7 mouse cellular contexts compared by ENCODE assay signal in genomic region chr11:75653781-75654470, GRCm38 (mm10). TPM values are rescaled to one million over a fixed set of nuclear protein-coding genes. Genes with fewer than 3 reads are reported as not detected.
DNase-seq lines count a peak whose midpoint lies in the region; ATAC-seq lines count a peak whose summit lies in the region.

No protein-coding gene starts in this region.

- DNase-seq in WW6 (ENCODE audit: low read depth, low spot score) = peak; percentile 80
- DNase-seq in cerebellum, adult 8-10 months = peak; percentile 73
- peak; percentile 75 for DNase-seq in forelimb bud, embryonic 11.5 days (ENCODE audit: low read depth, low spot score)
- DNase-seq in hindbrain, embryonic 14.5 days (ENCODE audit: low spot score) = peak; percentile 60
- peak; percentile 87 for DNase-seq in limb, embryonic 11.5 days (ENCODE audit: low spot score)
- DNase-seq in spleen, adult 18-20 months = peak; percentile 81 to 86

- H3K4me3 ChIP-seq in hindbrain, embryonic 14.5 days (replicated peaks; ENCODE audit: low read length) = peak overlapping the region; percentile 43
- peak overlapping the region; percentile 49 for H3K4me3 ChIP-seq in limb, embryonic 11.5 days (ENCODE audit: low read depth, low read length)
- H3K4me3 ChIP-seq in midbrain, embryonic 12.5 days = peak overlapping the region; percentile 52

- peak; percentile 32 for ATAC-seq in hindbrain, embryonic 14.5 days (ENCODE audit: low FRiP score)
- peak; percentile 68 for ATAC-seq in limb, embryonic 11.5 days (ENCODE audit: insufficient number of reproducible peaks, low FRiP score, low TSS enrichment, low read depth)
- peak; percentile 63 for ATAC-seq in midbrain, embryonic 12.5 days (ENCODE audit: low FRiP score, low read depth)

- peak overlapping the region; percentile 52 for H3K9ac ChIP-seq in hindbrain, embryonic 14.5 days
- peak overlapping the region; percentile 45 for H3K9ac ChIP-seq in limb, embryonic 11.5 days (ENCODE audit: low read length)
- peak overlapping the region; percentile 55 for H3K9ac ChIP-seq in midbrain, embryonic 12.5 days (replicated peaks)

- H3K27me3 ChIP-seq in hindbrain, embryonic 14.5 days (ENCODE audit: control insufficient read depth, insufficient read depth, low read length) = peaks cover 37% of the 10 kb centered on the region
- H3K27me3 ChIP-seq in limb, embryonic 11.5 days (ENCODE audit: control insufficient read depth, insufficient read depth, low read length) = peaks cover 21% of the 10 kb centered on the region
- H3K27me3 ChIP-seq in midbrain, embryonic 12.5 days = peaks cover 67% of the 10 kb centered on the region

- H3K9me3 ChIP-seq in hindbrain, embryonic 14.5 days (ENCODE audit: control insufficient read depth, low read length) = no peaks in the 10 kb centered on the region
- H3K9me3 ChIP-seq in limb, embryonic 11.5 days (ENCODE audit: control insufficient read depth, low read length) = no peaks in the 10 kb centered on the region
- no peaks in the 10 kb centered on the region for H3K9me3 ChIP-seq in midbrain, embryonic 12.5 days

- no peak overlapping the region for H3K27ac ChIP-seq in hindbrain, embryonic 14.5 days
- no peak overlapping the region for H3K27ac ChIP-seq in limb, embryonic 11.5 days (replicated peaks; ENCODE audit: low read depth, low read length)
- H3K27ac ChIP-seq in midbrain, embryonic 12.5 days (replicated peaks) = no peak overlapping the region

- WGBS in hindbrain, embryonic 14.5 days = 1% methylated on average over 39 of the region's 45 CpGs
- WGBS in limb, embryonic 11.5 days = under 1% methylated on average over 41 of the region's 45 CpGs
- under 1% methylated on average over 38 of the region's 45 CpGs for WGBS in midbrain, embryonic 12.5 days

- H3K4me2 ChIP-seq in hindbrain, embryonic 14.5 days (replicated peaks) = peak overlapping the region; percentile 73
- H3K4me2 ChIP-seq in limb, embryonic 11.5 days (ENCODE audit: low read depth, severe bottlenecking) = peak overlapping the region; percentile 88
- peak overlapping the region; percentile 81 for H3K4me2 ChIP-seq in midbrain, embryonic 12.5 days (replicated peaks)

- H3K4me1 ChIP-seq in hindbrain, embryonic 14.5 days (replicated peaks; ENCODE audit: control insufficient read depth, insufficient read depth, low read length) = peaks cover 19% of the 10 kb centered on the region; the same call in 1 of the 2 replicates
- H3K4me1 ChIP-seq in limb, embryonic 11.5 days (ENCODE audit: control insufficient read depth, insufficient read depth, low read length) = peaks cover 16% of the 10 kb centered on the region
- H3K4me1 ChIP-seq in midbrain, embryonic 12.5 days = peaks cover 47% of the 10 kb centered on the region

- no peaks in the 10 kb centered on the region for H3K36me3 ChIP-seq in hindbrain, embryonic 14.5 days (replicated peaks; ENCODE audit: control insufficient read depth, insufficient read depth)
- H3K36me3 ChIP-seq in limb, embryonic 11.5 days (ENCODE audit: control insufficient read depth, insufficient read depth, low read length) = no peaks in the 10 kb centered on the region
- no peaks in the 10 kb centered on the region for H3K36me3 ChIP-seq in midbrain, embryonic 12.5 days

RNA-seq across cellular contexts. Expression of gene Myo1c, which starts 3.6 kb away (rescaled TPM):
- 8.7 and 10.4 TPM in 2 replicates for polyA plus RNA-seq in hindbrain, embryonic 14.5 days (2014; fragmentation: Nextera tagmentation; extraction: Ambion mirVana)
- polyA plus RNA-seq in limb, embryonic 11.5 days (2014; fragmentation: Nextera tagmentation; extraction: Ambion mirVana) = 12.8 and 15.8 TPM in 2 replicates
- polyA plus RNA-seq in midbrain, embryonic 12.5 days (2016; fragmentation: Nextera tagmentation; extraction: Ambion mirVana) = 15.5 and 16.4 TPM in 2 replicates

RNA-seq across cellular contexts. Expression of gene Inpp5k, which starts 23.1 kb away (rescaled TPM):
- polyA plus RNA-seq in hindbrain, embryonic 14.5 days (2014; fragmentation: Nextera tagmentation; extraction: Ambion mirVana) = 42.3 and 44.9 TPM in 2 replicates
- 14.9 and 18.5 TPM in 2 replicates for polyA plus RNA-seq in limb, embryonic 11.5 days (2014; fragmentation: Nextera tagmentation; extraction: Ambion mirVana)
- 27.2 and 28.4 TPM in 2 replicates for polyA plus RNA-seq in midbrain, embryonic 12.5 days (2016; fragmentation: Nextera tagmentation; extraction: Ambion mirVana)

RNA-seq across cellular contexts. Expression of gene Crk, which starts 25.1 kb away (rescaled TPM):
- 102 and 115 TPM in 2 replicates for polyA plus RNA-seq in hindbrain, embryonic 14.5 days (2014; fragmentation: Nextera tagmentation; extraction: Ambion mirVana)
- 107 and 110 TPM in 2 replicates for polyA plus RNA-seq in limb, embryonic 11.5 days (2014; fragmentation: Nextera tagmentation; extraction: Ambion mirVana)
- 140 and 142 TPM in 2 replicates for polyA plus RNA-seq in midbrain, embryonic 12.5 days (2016; fragmentation: Nextera tagmentation; extraction: Ambion mirVana)
